Mouse (Mus musculus) neural tube, embryonic 10.5 days (tissue): ENCODE data around the gene Peli3.
"Not testable (repeated sequence)": the region's sequence is repeated elsewhere in the genome, so short reads cannot be mapped to it uniquely, and the experiment has no call there.

Experiments used
- DNase-seq: peaks from one replicate; pipeline ENCODE4 v3.0.0-alpha.2; 2017; ENCODE audit warnings: low spot score; ENCODE audit errors: extremely low spot score

The Peli3 gene

DNA sequence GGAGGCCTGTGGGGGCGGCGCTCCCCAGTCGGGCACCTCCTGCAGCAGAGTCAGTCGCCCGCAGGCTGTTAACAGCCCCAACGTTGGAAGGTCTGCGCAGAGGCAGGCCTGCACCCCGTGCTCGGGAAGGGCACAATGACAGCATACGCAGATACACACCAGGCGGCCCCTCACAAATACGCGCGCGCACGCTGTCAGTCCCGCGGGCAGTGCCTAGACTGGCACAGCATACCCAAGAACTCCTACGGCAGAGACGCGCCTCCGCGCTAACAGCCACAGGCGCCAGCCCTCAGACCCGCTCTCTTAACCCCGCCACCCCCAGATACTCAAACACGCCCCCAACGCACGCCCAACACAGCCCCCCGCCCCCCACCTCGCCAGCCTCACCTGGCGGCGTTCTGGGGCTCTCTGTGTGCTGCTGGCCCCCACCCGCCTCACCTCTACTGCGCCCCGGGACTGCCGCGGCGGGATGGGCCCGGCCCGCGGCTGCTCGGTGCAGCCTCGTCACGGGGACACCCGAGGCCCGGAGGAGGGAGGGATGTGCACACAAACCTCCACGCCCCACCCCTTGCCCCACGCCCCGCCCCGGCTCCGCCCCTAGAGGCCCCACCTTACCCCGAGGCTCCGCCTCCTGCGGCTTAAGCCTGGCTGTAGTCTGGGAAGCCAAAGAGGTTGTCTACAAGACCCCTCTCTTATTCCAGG lies at the start of gene Peli3:
TSS of gene Peli3 (minus strand) at position 577 of the 702 bp plus-strand sequence.
- peak; percentile 88 for DNase-seq

GRCm38 (mm10) chr19:4992371-4992770 lies 49.4 kb upstream of the Peli3 start:
- DNase-seq: peak; percentile 37

GRCm38 (mm10) chr19:4990716-4991115 lies 47.8 kb upstream of the Peli3 start:
- peak; percentile 20 for DNase-seq

DNA sequence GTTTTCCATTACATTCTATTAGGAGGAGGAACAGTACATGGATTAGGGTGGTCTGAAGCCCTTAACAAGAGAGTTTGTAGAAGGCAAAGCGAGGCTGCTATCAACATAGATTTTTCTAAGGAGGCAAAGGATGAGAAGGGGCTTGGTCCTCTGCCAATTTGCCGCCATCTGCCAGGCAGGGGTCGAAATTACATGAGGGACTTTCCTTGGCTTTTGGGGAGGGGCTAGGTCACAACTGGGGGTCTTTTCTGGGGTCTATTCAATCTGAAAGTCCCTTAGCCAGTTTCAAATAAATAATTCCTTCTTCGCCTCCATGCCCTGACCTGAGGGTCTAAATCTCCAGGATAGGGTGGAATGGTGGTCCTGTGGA lies 47.3 kb upstream of the Peli3 start, which contains the start of gene Npas4:
TSS of gene Npas4 (minus strand) at position 61 of the 370 bp plus-strand sequence.
- no peak for DNase-seq

GRCm38 (mm10) chr19:4989434-4990255 lies 46.7 kb upstream of the Peli3 start:
- DNase-seq: no peak

- peak; percentile 99 for DNase-seq
These were observed 46.1 kb upstream of the Peli3 start for GRCm38 (mm10) chr19:4989013-4989412.

DNA sequence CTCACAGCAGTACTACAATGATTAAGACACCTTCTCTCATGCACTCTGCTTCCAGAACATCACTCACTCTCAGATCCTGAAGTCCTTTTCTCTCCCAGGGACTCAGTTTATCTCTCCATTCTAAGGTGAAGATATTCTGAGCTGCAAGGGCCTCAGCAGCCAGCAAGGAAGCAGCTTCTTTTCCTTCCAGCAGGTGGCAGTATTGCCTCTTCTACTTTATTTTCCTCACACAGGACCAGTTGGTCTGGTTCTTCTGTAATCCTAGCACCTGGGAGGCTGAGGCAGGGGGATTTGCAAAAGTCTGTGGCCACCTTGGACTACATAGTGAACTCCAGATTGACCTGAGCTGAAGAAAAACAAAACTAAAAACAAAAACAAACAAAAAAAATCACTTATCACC lies 38.8 kb upstream of the Peli3 start:
- DNase-seq: peak; percentile 31

GRCm38 (mm10) chr19:4968236-4968635 lies 25.3 kb upstream of the Peli3 start:
- DNase-seq: no peak

DNA sequence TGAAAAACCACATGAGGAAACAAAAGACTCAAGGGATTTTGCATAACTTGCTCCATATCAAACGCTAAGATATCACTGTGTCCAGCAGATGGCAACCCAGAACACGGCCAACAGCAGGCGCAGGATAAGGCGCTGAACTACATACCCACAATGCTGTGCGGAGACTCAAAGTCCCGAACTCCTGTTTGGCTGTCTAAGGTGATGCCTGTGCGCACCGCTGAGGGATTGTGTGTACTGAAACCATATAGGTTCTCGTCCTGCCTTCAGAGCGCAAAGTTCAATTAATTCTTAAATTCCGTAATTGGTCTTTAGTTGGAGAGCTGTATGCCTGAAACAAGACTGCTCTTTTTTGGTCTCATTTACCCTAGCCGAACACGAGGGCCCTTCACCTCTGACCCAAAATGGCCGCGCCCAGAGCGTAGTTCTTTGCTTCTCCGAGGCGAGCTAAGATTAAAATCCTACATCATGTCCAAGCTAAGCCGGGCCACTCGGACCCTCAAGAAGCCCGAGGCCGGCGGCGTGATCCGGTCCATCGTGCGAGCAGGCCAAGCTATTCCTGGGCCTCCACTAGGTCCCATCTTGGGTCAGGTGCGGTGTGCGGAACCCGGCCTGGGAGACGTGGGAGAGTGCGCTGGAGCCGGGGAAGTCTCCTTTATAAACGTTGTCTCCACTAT lies 19.1 kb upstream of the Peli3 start, which contains the start of gene Mrpl11:
TSS of gene Mrpl11 (plus strand) at position 220 of the 674 bp plus-strand sequence.
- DNase-seq: peak; percentile 91

DNA sequence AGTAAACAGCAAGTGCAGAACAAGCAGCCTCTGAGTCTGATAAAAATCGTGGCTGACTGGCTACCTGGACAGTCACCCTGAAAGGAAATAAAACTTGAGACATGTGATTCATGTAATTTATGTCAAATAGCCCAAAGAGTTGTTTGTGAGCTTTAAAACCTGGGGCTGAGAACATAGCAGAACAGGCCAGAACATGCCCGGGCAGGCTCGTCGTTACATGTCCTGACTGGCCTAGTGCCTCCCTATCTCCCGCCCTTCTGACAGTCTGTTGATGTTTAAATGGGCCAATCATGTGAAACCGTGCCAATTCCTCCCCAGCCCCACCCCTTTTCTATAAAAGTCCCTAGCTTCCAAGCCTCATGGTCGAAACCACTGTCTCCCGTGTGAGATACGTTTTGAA lies 5.7 kb upstream of the Peli3 start:
- not testable (repeated sequence) for DNase-seq

DNA sequence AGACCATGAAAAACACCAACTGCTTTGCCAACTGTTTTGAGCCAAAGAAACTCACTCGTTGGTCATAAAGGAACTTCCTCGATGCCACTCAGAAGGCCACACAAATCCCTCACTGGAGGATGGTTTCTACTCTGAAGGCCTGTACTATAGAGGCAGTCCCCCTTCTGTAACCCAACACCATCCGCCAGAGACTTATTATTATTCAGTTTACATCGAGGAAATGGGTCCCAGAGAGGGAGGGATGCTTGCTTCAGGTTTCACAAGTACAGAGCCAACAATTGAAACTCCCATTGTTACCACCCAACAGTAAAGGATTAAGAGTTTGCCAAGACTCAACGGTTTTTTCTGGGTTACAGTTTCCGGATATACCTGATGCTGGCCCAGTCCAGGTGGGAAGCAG lies 2.6 kb upstream of the Peli3 start:
- DNase-seq: no peak

GRCm38 (mm10) chr19:4943253-4943588 lies 294 bp upstream of the Peli3 start:
- DNase-seq: no peak

DNA sequence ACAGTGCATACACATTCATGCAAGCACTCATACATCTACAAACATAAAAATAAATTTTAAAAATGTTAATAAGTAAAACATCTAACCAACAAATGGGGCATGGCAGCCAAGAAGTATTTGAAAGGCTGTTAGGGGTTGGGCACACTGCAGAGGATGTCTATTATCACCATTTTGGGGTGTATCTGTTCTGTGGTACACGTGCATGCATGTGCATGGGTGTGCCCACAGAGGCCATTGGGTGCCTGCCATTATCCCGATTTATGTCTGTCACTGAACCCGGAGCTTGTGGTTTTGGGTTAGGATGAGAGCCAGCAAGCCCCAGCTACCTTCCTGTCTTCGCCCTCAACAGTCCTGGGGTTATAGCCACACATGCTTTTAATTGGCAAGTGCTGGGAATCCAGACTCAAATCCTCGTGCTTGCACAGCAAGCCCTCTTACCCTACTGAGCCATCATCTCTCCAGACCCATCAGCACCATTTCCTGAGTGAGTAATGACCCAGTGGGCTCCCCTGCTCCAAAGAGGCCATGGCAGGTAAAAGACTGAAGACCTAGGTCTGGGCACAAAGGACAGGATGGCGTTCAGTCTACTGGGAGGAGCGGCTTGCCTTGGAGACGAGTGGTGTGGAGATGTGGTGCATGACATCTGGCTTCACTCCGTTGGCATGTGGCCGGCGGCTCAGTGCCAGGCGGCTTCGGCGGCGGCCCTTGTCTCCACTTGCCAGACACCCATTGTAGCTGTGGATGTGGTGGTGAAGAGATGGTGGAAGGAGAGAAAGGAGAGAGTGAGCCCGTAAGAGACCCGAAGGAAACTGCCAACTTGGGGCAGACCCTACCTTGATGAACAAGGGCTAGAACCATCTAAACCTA lies 5.2 kb downstream of the Peli3 start:
- no peak for DNase-seq

GRCm38 (mm10) chr19:4936896-4937295 lies 6.0 kb downstream of the Peli3 start:
- no peak for DNase-seq

GRCm38 (mm10) chr19:4928781-4929180 lies 14.1 kb downstream of the Peli3 start:
- DNase-seq: no peak

GRCm38 (mm10) chr19:4927904-4928531 lies 14.9 kb downstream of the Peli3 start, which contains the start of gene Dpp3:
Gene Dpp3 (minus strand): TSS chr19:4928287.
- peak; percentile 99 for DNase-seq

- DNase-seq: no peak
These were observed 17.6 kb downstream of the Peli3 start for GRCm38 (mm10) chr19:4925121-4925860.

- no peak for DNase-seq
These were observed 23.3 kb downstream of the Peli3 start for GRCm38 (mm10) chr19:4919652-4920051.

DNA sequence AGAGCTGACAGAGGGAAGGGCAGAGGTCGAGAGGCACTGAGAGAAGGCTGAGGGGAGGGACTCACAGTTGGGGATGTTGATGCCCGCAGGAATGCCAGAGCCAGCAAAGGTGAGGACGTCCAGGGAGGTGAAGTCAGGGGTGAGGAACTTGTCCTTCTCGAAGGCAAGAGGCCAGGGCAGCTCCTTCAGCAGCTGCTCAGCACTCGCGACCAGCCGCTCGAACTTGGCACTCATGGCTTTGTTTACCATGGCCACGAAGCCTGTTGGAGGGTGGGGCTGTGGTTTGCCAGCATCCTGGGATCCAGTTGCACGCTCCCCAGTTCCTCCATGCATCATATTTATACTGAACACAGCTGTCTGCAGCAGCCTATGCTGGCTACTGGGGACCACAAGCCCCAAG lies 26.1 kb downstream of the Peli3 start:
- DNase-seq: no peak
